Mouse (Mus musculus): Measurements from ENCODE around the gene Tmem39a. TPM values are rescaled to one million over a fixed set of nuclear protein-coding genes. Genes with fewer than 3 reads are reported as not detected.

Gene Tmem39a
- polyA plus RNA-seq, 1 experiment from 2014 or later = 69.1 TPM

Other genes starting within 250 kb of the Tmem39a start
- 0.51 and 0.59 TPM in 2 replicates for gene Maats1, start 216.6 kb upstream of the Tmem39a start, polyA plus RNA-seq (2016; fragmentation: Nextera tagmentation; extraction: Ambion mirVana)
- gene Cox17, start 211.7 kb upstream of the Tmem39a start, polyA plus RNA-seq (2016; fragmentation: Nextera tagmentation; extraction: Ambion mirVana) = 118 and 130 TPM in 2 replicates
- not detected in 2 replicates for gene Gm21987, start 211.7 kb upstream of the Tmem39a start, polyA plus RNA-seq (2016; fragmentation: Nextera tagmentation; extraction: Ambion mirVana)
- 0.51 and 0.57 TPM in 2 replicates for gene Popdc2, start 196.5 kb upstream of the Tmem39a start, polyA plus RNA-seq (2016; fragmentation: Nextera tagmentation; extraction: Ambion mirVana)
- 0.18 and 0.41 TPM in 2 replicates for gene Pla1a, start 125.6 kb upstream of the Tmem39a start, polyA plus RNA-seq (2016; fragmentation: Nextera tagmentation; extraction: Ambion mirVana)
- 138 and 141 TPM in 2 replicates for gene Adprh, start 106.0 kb upstream of the Tmem39a start, polyA plus RNA-seq (2016; fragmentation: Nextera tagmentation; extraction: Ambion mirVana)
- gene Cd80, start 103.1 kb upstream of the Tmem39a start, polyA plus RNA-seq (2016; fragmentation: Nextera tagmentation; extraction: Ambion mirVana) = 0.67 and 0.87 TPM in 2 replicates
- gene Timmdc1, start 36.0 kb upstream of the Tmem39a start, polyA plus RNA-seq (2016; fragmentation: Nextera tagmentation; extraction: Ambion mirVana) = 35.2 and 37.0 TPM in 2 replicates
- gene Poglut1, start 8.4 kb upstream of the Tmem39a start, polyA plus RNA-seq (2016; fragmentation: Nextera tagmentation; extraction: Ambion mirVana) = 70.0 and 72.5 TPM in 2 replicates
- gene Arhgap31, start 154.6 kb downstream of the Tmem39a start, polyA plus RNA-seq (2016; fragmentation: Nextera tagmentation; extraction: Ambion mirVana) = 10.5 and 11.8 TPM in 2 replicates
- 24.6 and 24.7 TPM in 2 replicates for gene B4galt4, start 183.6 kb downstream of the Tmem39a start, polyA plus RNA-seq (2016; fragmentation: Nextera tagmentation; extraction: Ambion mirVana)
- 1.8 and 3.4 TPM in 2 replicates for gene Upk1b, start 241.6 kb downstream of the Tmem39a start, polyA plus RNA-seq (2016; fragmentation: Nextera tagmentation; extraction: Ambion mirVana)

Measured in midbrain, embryonic 12.5 days (tissue).